Mouse (Mus musculus): ENCODE results near the gene Usp22.

- no peak for TF ChIP-seq CTCF (conservative IDR thresholded peaks at IDR 0.05; ENCODE audit: insufficient read depth, insufficient read length, low read depth, low read length)
- TF ChIP-seq POLR2A (IDR thresholded peaks at IDR 0.05; ENCODE audit: low read depth, low read length) = no peak
Measured at GRCm38 (mm10) chr11:61122769-61123288, 52.0 kb downstream of the Usp22 start.
